Comparison of ENCODE assay signal across 10 mouse cellular contexts in genomic region chr3:109062989-109063388, GRCm38 (mm10). TPM values are rescaled to one million over a fixed set of nuclear protein-coding genes. Genes with fewer than 3 reads are reported as not detected.
DNase-seq lines count a peak whose midpoint lies in the region; ATAC-seq and TF ChIP-seq lines count a peak whose summit lies in the region.
"Had no signal": no experiment of that assay in that cellular context is flagged by ENCODE, and none has a peak within 500 bp of the region (broad histone marks: within the 10 kb centered on the region; RNA-seq: fewer than 3 reads in every experiment).

No protein-coding gene starts in this region.

- no peaks in the 10 kb centered on the region for H3K4me1 ChIP-seq in intestine, postnatal 0 days (replicated peaks; ENCODE audit: control insufficient read depth, insufficient read depth, low read length)
- no peaks in the 10 kb centered on the region for H3K4me1 ChIP-seq in intestine, embryonic 16.5 days (ENCODE audit: control insufficient read depth, insufficient read depth, low read length)
- H3K4me1 ChIP-seq in G1E (ENCODE audit: insufficient read depth, low read depth, low read length), result no peaks in the 10 kb centered on the region
- H3K4me1 ChIP-seq in hindbrain, postnatal 0 days (ENCODE audit: insufficient read depth, low read length), result no peaks in the 10 kb centered on the region
- H3K4me1 ChIP-seq in midbrain, embryonic 16.5 days (ENCODE audit: control insufficient read depth, insufficient read depth, low read length), result no peaks in the 10 kb centered on the region
- H3K4me1 ChIP-seq: liver, embryonic 13.5 days had no signal

- under 1% methylated on average over 6 of the region's 6 CpGs for WGBS in intestine, postnatal 0 days
- WGBS in intestine, embryonic 16.5 days, result 3% methylated on average over 6 of the region's 6 CpGs
- WGBS in hindbrain, postnatal 0 days, result 1% methylated on average over 6 of the region's 6 CpGs
- WGBS in midbrain, embryonic 16.5 days, result 2% methylated on average over 6 of the region's 6 CpGs

- no peaks in the 10 kb centered on the region for H3K9me3 ChIP-seq in intestine, postnatal 0 days (ENCODE audit: control insufficient read depth)
- no peaks in the 10 kb centered on the region for H3K9me3 ChIP-seq in intestine, embryonic 16.5 days (ENCODE audit: control insufficient read depth, low read length)
- H3K9me3 ChIP-seq in G1E (replicated peaks), result no peaks in the 10 kb centered on the region
- no peaks in the 10 kb centered on the region for H3K9me3 ChIP-seq in hindbrain, postnatal 0 days (ENCODE audit: low read length)
- no peaks in the 10 kb centered on the region for H3K9me3 ChIP-seq in midbrain, embryonic 16.5 days (replicated peaks; ENCODE audit: control insufficient read depth, low read length, poor library complexity, severe bottlenecking)
- H3K9me3 ChIP-seq: liver, embryonic 13.5 days had no signal

- H3K27ac ChIP-seq in intestine, postnatal 0 days (ENCODE audit: low read depth, low read length), result no peak overlapping the region
- no peak overlapping the region for H3K27ac ChIP-seq in intestine, embryonic 16.5 days (ENCODE audit: low read length)
- no peak overlapping the region for H3K27ac ChIP-seq in hindbrain, postnatal 0 days
- H3K27ac ChIP-seq in midbrain, embryonic 16.5 days (ENCODE audit: low read length), result no peak overlapping the region
- H3K27ac ChIP-seq: liver, embryonic 13.5 days had no signal

- H3K4me3 ChIP-seq in intestine, postnatal 0 days (ENCODE audit: low read depth, low read length), result no peak overlapping the region
- no peak overlapping the region for H3K4me3 ChIP-seq in intestine, embryonic 16.5 days (ENCODE audit: low read length)
- no peak overlapping the region for H3K4me3 ChIP-seq in G1E (ENCODE audit: low read depth, low read length)
- H3K4me3 ChIP-seq in hindbrain, postnatal 0 days (ENCODE audit: low read length), result no peak overlapping the region
- H3K4me3 ChIP-seq in midbrain, embryonic 16.5 days (ENCODE audit: low read depth, low read length), result no peak overlapping the region
- H3K4me3 ChIP-seq: erythroblast, embryonic 14.5 days; liver, embryonic 13.5 days had no signal

- no peaks in the 10 kb centered on the region for H3K36me3 ChIP-seq in intestine, postnatal 0 days (ENCODE audit: control insufficient read depth, insufficient read depth)
- no peaks in the 10 kb centered on the region for H3K36me3 ChIP-seq in intestine, embryonic 16.5 days (ENCODE audit: control insufficient read depth, insufficient read depth, low read length)
- no peaks in the 10 kb centered on the region for H3K36me3 ChIP-seq in G1E (replicated peaks)
- no peaks in the 10 kb centered on the region for H3K36me3 ChIP-seq in hindbrain, postnatal 0 days (ENCODE audit: insufficient read depth, low read length)
- H3K36me3 ChIP-seq in midbrain, embryonic 16.5 days (ENCODE audit: control insufficient read depth, insufficient read depth, low read length), result no peaks in the 10 kb centered on the region
- H3K36me3 ChIP-seq: liver, embryonic 13.5 days had no signal

- no peak overlapping the region for H3K4me2 ChIP-seq in intestine, postnatal 0 days (replicated peaks; ENCODE audit: low read depth)
- no peak overlapping the region for H3K4me2 ChIP-seq in intestine, embryonic 16.5 days (ENCODE audit: low read depth, low read length)
- no peak overlapping the region for H3K4me2 ChIP-seq in hindbrain, postnatal 0 days (ENCODE audit: low read depth, low read length)
- no peak overlapping the region for H3K4me2 ChIP-seq in midbrain, embryonic 16.5 days (ENCODE audit: low read length)
- H3K4me2 ChIP-seq: liver, embryonic 13.5 days had no signal

- TF ChIP-seq CTCF in intestine, postnatal 0 days (IDR thresholded peaks at IDR 0.05; ENCODE audit: low read depth), result peak; percentile 85
- peak; percentile 36; the same call in 1 of the 2 replicates for TF ChIP-seq CTCF in G1E (IDR thresholded peaks at IDR 0.05; ENCODE audit: low read depth, low read length)
- peak; percentile 80 for TF ChIP-seq CTCF in hindbrain, postnatal 0 days (IDR thresholded peaks at IDR 0.05; ENCODE audit: low read depth)

- DNase-seq in A20 (ENCODE audit: low read depth, low spot score), result peak; percentile 62
- DNase-seq in G1E (ENCODE audit: low spot score), result peak; percentile 13
- peak; percentile 56 for DNase-seq in cerebellum, adult 9-10 months
- peak; percentile 81 for DNase-seq in hindbrain, postnatal 0 days (ENCODE audit: low spot score)
- DNase-seq in urinary bladder, adult 2 months (ENCODE audit: low spot score), result no peak
- DNase-seq: liver, embryonic 13.5 days had no signal

- no peak for ATAC-seq in intestine, postnatal 0 days
- ATAC-seq in intestine, embryonic 16.5 days, result no peak
- ATAC-seq in G1E (ENCODE audit: extremely low read depth, insufficient number of reproducible peaks, low FRiP score, poor library complexity, severe bottlenecking), result peak; percentile 28; the same call in 1 of the 2 replicates
- ATAC-seq in hindbrain, postnatal 0 days, result 0 out of 2 replicates have a peak, but pooled peaks have one; percentile 35
- peak; percentile 56; the same call in 1 of the 2 replicates for ATAC-seq in midbrain, embryonic 16.5 days

- no peaks in the 10 kb centered on the region for H3K27me3 ChIP-seq in intestine, postnatal 0 days (replicated peaks; ENCODE audit: control insufficient read depth, insufficient read depth, low read length)
- no peaks in the 10 kb centered on the region for H3K27me3 ChIP-seq in intestine, embryonic 16.5 days (replicated peaks; ENCODE audit: control insufficient read depth, insufficient read depth, low read length)
- no peaks in the 10 kb centered on the region for H3K27me3 ChIP-seq in G1E (ENCODE audit: insufficient read depth, low read length)
- no peaks in the 10 kb centered on the region for H3K27me3 ChIP-seq in hindbrain, postnatal 0 days (ENCODE audit: insufficient read depth, low read length)
- no peaks in the 10 kb centered on the region for H3K27me3 ChIP-seq in midbrain, embryonic 16.5 days (ENCODE audit: control insufficient read depth, insufficient read depth, low read depth, low read length)
- H3K27me3 ChIP-seq: liver, embryonic 13.5 days had no signal

- H3K9ac ChIP-seq in intestine, postnatal 0 days (ENCODE audit: low read depth, low read length), result no peak overlapping the region
- no peak overlapping the region for H3K9ac ChIP-seq in intestine, embryonic 16.5 days (ENCODE audit: low read depth, low read length)
- no peak overlapping the region for H3K9ac ChIP-seq in hindbrain, postnatal 0 days (replicated peaks; ENCODE audit: low read length)
- no peak overlapping the region for H3K9ac ChIP-seq in midbrain, embryonic 16.5 days (ENCODE audit: low read depth, low read length)
- H3K9ac ChIP-seq: liver, embryonic 13.5 days had no signal

RNA-seq across cellular contexts. Expression of gene Slc25a54, which starts 17.3 kb away (rescaled TPM):
- polyA plus RNA-seq in intestine, postnatal 0 days (2015; fragmentation: Nextera tagmentation; extraction: Ambion mirVana), result not detected in 2 replicates
- polyA plus RNA-seq in intestine, embryonic 16.5 days (2015; fragmentation: Nextera tagmentation; extraction: Ambion mirVana), result not detected in 2 replicates
- total RNA-seq in G1E (2014; fragmentation: Nextera tagmentation) (not detected in 2 replicates), G1E (2017) (not detected in 2 replicates)
- not detected in 2 replicates for polyA plus RNA-seq in G1E (2012)
- total RNA-seq in hindbrain, postnatal 0 days (2014; rRNA removed), result not detected in 2 replicates
- polyA plus RNA-seq in hindbrain, postnatal 0 days (2015; fragmentation: Nextera tagmentation; extraction: Ambion mirVana), result not detected in 2 replicates
- not detected in 2 replicates for polyA plus RNA-seq in midbrain, embryonic 16.5 days (2015; fragmentation: Nextera tagmentation; extraction: Ambion mirVana)
- polyA plus RNA-seq in urinary bladder, adult 2 months (2012; rRNA removed), result not detected in 2 replicates
- polyA plus RNA-seq: erythroblast, embryonic 14.5 days; liver, embryonic 13.5 days had no signal

RNA-seq across cellular contexts. Expression of gene Fam102b, which starts 35.6 kb away (rescaled TPM):
- 7.9 and 8.2 TPM in 2 replicates for polyA plus RNA-seq in intestine, postnatal 0 days (2015; fragmentation: Nextera tagmentation; extraction: Ambion mirVana)
- 4.2 TPM in 2 replicates for polyA plus RNA-seq in intestine, embryonic 16.5 days (2015; fragmentation: Nextera tagmentation; extraction: Ambion mirVana)
- total RNA-seq in G1E (2014; fragmentation: Nextera tagmentation) (0.15 TPM in 1 of 2 replicates, not detected in the other), G1E (2017) (0.06 and 0.11 TPM in 2 replicates)
- polyA plus RNA-seq in G1E (2012), result 0.01 TPM in 1 of 2 replicates, not detected in the other
- total RNA-seq in hindbrain, postnatal 0 days (2014; rRNA removed), result 64.4 and 69.4 TPM in 2 replicates
- 22.5 and 23.7 TPM in 2 replicates for polyA plus RNA-seq in hindbrain, postnatal 0 days (2015; fragmentation: Nextera tagmentation; extraction: Ambion mirVana)
- polyA plus RNA-seq in midbrain, embryonic 16.5 days (2015; fragmentation: Nextera tagmentation; extraction: Ambion mirVana), result 13.4 and 14.1 TPM in 2 replicates
- polyA plus RNA-seq in urinary bladder, adult 2 months (2012; rRNA removed), result 16.0 and 23.9 TPM in 2 replicates
- polyA plus RNA-seq: erythroblast, embryonic 14.5 days had no signal

RNA-seq across cellular contexts. Expression of gene Slc25a24, which starts 60.0 kb away (rescaled TPM):
- 18.7 and 20.9 TPM in 2 replicates for polyA plus RNA-seq in intestine, postnatal 0 days (2015; fragmentation: Nextera tagmentation; extraction: Ambion mirVana)
- 33.0 and 34.0 TPM in 2 replicates for polyA plus RNA-seq in intestine, embryonic 16.5 days (2015; fragmentation: Nextera tagmentation; extraction: Ambion mirVana)
- 11.6 TPM in 1 of 2 replicates, not detected in the other for total RNA-seq in G1E (2014; fragmentation: Nextera tagmentation)
- total RNA-seq in G1E (2017), result 0.11 TPM in 1 of 2 replicates, not detected in the other
- polyA plus RNA-seq in G1E (2012), result not detected in 2 replicates
- total RNA-seq in hindbrain, postnatal 0 days (2014; rRNA removed), result 3.0 TPM in 2 replicates
- polyA plus RNA-seq in hindbrain, postnatal 0 days (2015; fragmentation: Nextera tagmentation; extraction: Ambion mirVana), result 3.1 and 3.4 TPM in 2 replicates
- 4.3 and 5.2 TPM in 2 replicates for polyA plus RNA-seq in midbrain, embryonic 16.5 days (2015; fragmentation: Nextera tagmentation; extraction: Ambion mirVana)
- 43.0 and 43.2 TPM in 2 replicates for polyA plus RNA-seq in urinary bladder, adult 2 months (2012; rRNA removed)

Comparison
In these comparisons a context has a peak if more than half of its experiments do, and no peak if none do; other contexts are left out.
1. ATAC-seq: peak in G1E (single experiment), hindbrain, postnatal 0 days (single experiment) and midbrain, embryonic 16.5 days (single experiment); none in intestine, postnatal 0 days (single experiment) and intestine, embryonic 16.5 days (single experiment).
2. Peak in every context shown above with its lines, with median percentiles within 50 percentile points of each other: CTCF ChIP-seq.